Mouse (Mus musculus) forebrain, embryonic 13.5 days (tissue): Measurements from ENCODE around the gene Gpr141. TPM values are rescaled to one million over a fixed set of nuclear protein-coding genes. Genes with fewer than 3 reads are reported as not detected.

ENCODE experiments used
- ATAC-seq: fragments of 200-750 bp; cut with Nextera tagmentation; 2 replicates; pipeline ENCODE4 v1.8.0; 2017
- H3K27ac ChIP-seq: fragments of 300-500 bp; sonication (generic); 2 replicates; pipeline ENCODE4 v1.5.1; 2015; ENCODE audit warnings: inconsistent platforms, mild to moderate bottlenecking, moderate library complexity
- H3K27me3 ChIP-seq: fragments of 300-500 bp; sonication (generic); 2 replicates; pipeline ENCODE4 v1.6.1; 2015; ENCODE audit warnings: mild to moderate bottlenecking, inconsistent platforms
- H3K36me3 ChIP-seq: fragments of 300-500 bp; sonication (generic); 2 replicates; pipeline ENCODE4 v1.6.1; 2015; ENCODE audit warnings: mild to moderate bottlenecking, inconsistent platforms; ENCODE audit not compliant: poor library complexity, severe bottlenecking
- H3K4me1 ChIP-seq: fragments of 300-500 bp; sonication (generic); 2 replicates; pipeline ENCODE4 v1.6.1; 2015; ENCODE audit warnings: inconsistent platforms
- H3K4me2 ChIP-seq: fragments of 300-500 bp; sonication (generic); 2 replicates; pipeline ENCODE4 v1.6.1; 2015; ENCODE audit warnings: inconsistent platforms, mild to moderate bottlenecking, moderate library complexity
- H3K4me3 ChIP-seq: fragments of 300-500 bp; sonication (generic); 2 replicates; pipeline ENCODE4 v1.5.1; 2015; ENCODE audit warnings: mild to moderate bottlenecking, inconsistent platforms
- H3K9ac ChIP-seq: fragments of 300-500 bp; sonication (generic); 2 replicates; pipeline ENCODE4 v1.6.1; 2015; ENCODE audit warnings: mild to moderate bottlenecking, inconsistent platforms
- H3K9me3 ChIP-seq: fragments of 300-500 bp; sonication (generic); replicated peaks from 2 replicates; pipeline ENCODE4 v1.6.1; 2016; ENCODE audit warnings: inconsistent platforms
- WGBS: fragments of 180-500 bp; shearing (Covaris S2); methylation state at CpG from one replicate; pipeline ENCODE4 v1.1.7; 2015; 5-methylcytosine and 5-hydroxymethylcytosine counted together
- polyA plus RNA-seq: library from polyadenylated mRNA; unstranded; fragments of >200 nt; fragmentation: Nextera tagmentation; extraction: Ambion mirVana; gene quantifications from 2 replicates; pipeline ENCODE4 v1.2.1, GENCODE M21; 2015

The Gpr141 gene
- 0.09 TPM in 1 of 2 replicates, not detected in the other for polyA plus RNA-seq

DNA sequence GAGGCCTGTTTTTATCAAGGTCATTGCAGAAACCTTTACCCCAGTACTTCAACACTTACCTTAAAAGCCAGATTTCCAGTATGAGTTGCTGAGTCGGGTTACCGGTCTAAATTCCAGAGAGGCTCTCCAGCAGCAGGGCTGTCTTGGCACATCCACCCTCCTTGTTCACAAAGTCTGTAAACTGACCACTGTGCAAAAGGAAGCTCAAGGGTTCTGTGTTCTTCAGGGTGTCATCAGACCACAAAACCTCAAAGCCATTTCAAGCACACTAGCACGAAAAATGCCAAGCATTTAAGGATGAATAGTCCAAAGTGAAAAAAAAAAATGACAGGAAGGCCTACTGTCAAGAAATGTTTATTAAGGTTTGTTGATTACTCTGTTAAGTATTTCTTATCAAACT lies at the start of gene Gpr141:
TSS of gene Gpr141 (minus strand) at position 187 of the 400 bp plus-strand sequence.
- H3K36me3 ChIP-seq, result no peaks in the 10 kb centered on the region
- no peak within 1 kb of the TSS for H3K4me2 ChIP-seq
- no peak within 1 kb of the TSS for H3K4me3 ChIP-seq
- H3K4me1 ChIP-seq, result no peaks in the 10 kb centered on the region
- H3K9ac ChIP-seq, result no peak within 1 kb of the TSS
- WGBS, result 77% methylated on average over 3 of the region's 3 CpGs
- ATAC-seq, result no peak
- no peak within 1 kb of the TSS for H3K27ac ChIP-seq
- no peaks in the 10 kb centered on the region for H3K9me3 ChIP-seq
- H3K27me3 ChIP-seq, result no peaks in the 10 kb centered on the region

DNA sequence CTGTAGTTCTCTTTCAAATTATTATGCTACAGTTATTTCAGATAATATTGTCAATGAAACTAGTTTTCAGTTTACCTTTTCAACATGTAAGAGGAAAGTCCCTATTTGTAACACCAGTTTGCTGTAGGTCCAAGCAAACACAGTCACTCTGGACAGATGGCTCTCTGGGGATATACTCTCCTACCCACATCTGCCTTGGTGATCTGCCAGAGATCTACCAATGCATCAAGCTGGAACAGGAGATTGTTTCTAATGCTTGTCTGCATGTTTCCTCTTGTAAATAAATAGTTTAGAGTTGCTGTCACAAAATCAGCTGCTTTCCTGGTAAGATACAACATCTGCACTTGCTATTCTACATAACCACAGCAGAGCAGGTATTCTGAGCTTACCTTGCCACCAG lies 40.2 kb upstream of the Gpr141 start:
- no peaks in the 10 kb centered on the region for H3K36me3 ChIP-seq
- no peaks in the 10 kb centered on the region for H3K9me3 ChIP-seq
- H3K4me2 ChIP-seq, result no peak overlapping the region
- no peak overlapping the region for H3K4me3 ChIP-seq
- no peak for ATAC-seq
- H3K27ac ChIP-seq, result no peak overlapping the region
- no peaks in the 10 kb centered on the region for H3K4me1 ChIP-seq
- no peak overlapping the region for H3K9ac ChIP-seq
- no peaks in the 10 kb centered on the region for H3K27me3 ChIP-seq

- H3K27me3 ChIP-seq, result no peaks in the 10 kb centered on the region
- no peak overlapping the region for H3K9ac ChIP-seq
Observed at GRCm38 (mm10) chr13:19854629-19855333, 30.7 kb upstream of the Gpr141 start.

DNA sequence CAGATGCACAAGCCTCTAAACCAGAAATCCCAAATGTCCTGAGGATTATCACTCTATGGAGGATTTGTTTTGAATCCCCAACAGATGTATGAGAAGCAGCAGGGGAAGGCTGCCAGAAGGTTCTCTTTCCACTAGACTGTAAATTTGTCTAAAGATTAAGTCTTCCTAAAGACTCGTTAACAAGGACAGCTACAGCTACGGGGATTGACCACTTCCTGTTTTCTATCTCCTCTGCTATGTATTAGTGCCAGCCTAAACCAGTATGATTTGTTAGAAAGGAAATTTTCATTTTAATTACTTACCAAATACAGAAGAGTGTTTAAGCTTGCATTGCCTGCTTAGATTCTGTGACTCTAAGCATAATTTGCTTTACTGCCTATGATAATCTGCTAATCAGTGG lies 30.0 kb upstream of the Gpr141 start:
- Histone ChIP-seq H3K4me1 (no peaks in the 10 kb centered on the region), H3K36me3 (no peaks in the 10 kb centered on the region), H3K9ac (no peak overlapping the region), H3K27me3 (no peaks in the 10 kb centered on the region), H3K4me2 (no peak overlapping the region), H3K4me3 (no peak overlapping the region), H3K27ac (no peak overlapping the region), H3K9me3 (no peaks in the 10 kb centered on the region)
- 54% methylated on average over 2 of the region's 2 CpGs for WGBS
- no peak for ATAC-seq

More at GRCm38 (mm10) chr13:19854629-19855333, 30.7 kb upstream of the Gpr141 start:
- no peaks in the 10 kb centered on the region for H3K9me3 ChIP-seq
- H3K27ac ChIP-seq, result no peak overlapping the region
- no peak overlapping the region for H3K4me2 ChIP-seq
- no peaks in the 10 kb centered on the region for H3K36me3 ChIP-seq
- H3K4me3 ChIP-seq, result no peak overlapping the region
- no peak for ATAC-seq
- no peaks in the 10 kb centered on the region for H3K4me1 ChIP-seq
- WGBS, result 87% methylated on average over 9 of the region's 9 CpGs

- no peaks in the 10 kb centered on the region for H3K9me3 ChIP-seq
- no peak overlapping the region for H3K4me3 ChIP-seq
- H3K9ac ChIP-seq, result no peak overlapping the region
- no peaks in the 10 kb centered on the region for H3K27me3 ChIP-seq
- H3K27ac ChIP-seq, result no peak overlapping the region
- ATAC-seq, result no peak
- H3K36me3 ChIP-seq, result no peaks in the 10 kb centered on the region
- 88% methylated on average over 2 of the region's 2 CpGs for WGBS
- H3K4me1 ChIP-seq, result no peaks in the 10 kb centered on the region
- no peak overlapping the region for H3K4me2 ChIP-seq
Observed at GRCm38 (mm10) chr13:19843448-19843847, 19.4 kb upstream of the Gpr141 start.

- Histone ChIP-seq H3K4me3 (no peak overlapping the region), H3K4me2 (no peak overlapping the region), H3K27ac (no peak overlapping the region), H3K9ac (no peak overlapping the region), H3K4me1 (no peaks in the 10 kb centered on the region), H3K27me3 (no peaks in the 10 kb centered on the region), H3K9me3 (no peaks in the 10 kb centered on the region), H3K36me3 (no peaks in the 10 kb centered on the region)
- no peak for ATAC-seq
- WGBS, result 78% methylated on average over 3 of the region's 3 CpGs
Observed at GRCm38 (mm10) chr13:19842707-19843106, 18.6 kb upstream of the Gpr141 start.

DNA sequence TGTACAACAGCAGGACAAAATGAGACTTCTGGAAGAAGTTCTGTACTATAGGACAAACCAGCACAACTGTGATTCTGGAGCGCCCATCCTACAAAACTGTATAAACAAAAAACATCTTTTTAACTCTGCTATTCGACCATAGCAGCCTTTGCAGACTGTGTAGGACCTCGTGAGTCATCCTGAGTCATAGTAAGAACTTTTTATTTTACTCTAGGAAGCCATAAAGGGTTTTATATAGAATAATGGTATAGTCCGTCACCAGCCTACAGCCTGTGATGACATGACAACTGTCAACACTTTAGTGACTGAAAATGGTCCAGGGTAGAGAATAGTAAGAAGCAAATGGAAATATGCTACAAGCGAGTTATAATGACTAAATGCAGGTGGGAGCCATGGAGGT lies 17.6 kb upstream of the Gpr141 start:
- no peak overlapping the region for H3K4me3 ChIP-seq
- no peaks in the 10 kb centered on the region for H3K36me3 ChIP-seq
- 77% methylated on average over 5 of the region's 5 CpGs for WGBS
- no peaks in the 10 kb centered on the region for H3K27me3 ChIP-seq
- no peaks in the 10 kb centered on the region for H3K9me3 ChIP-seq
- no peak overlapping the region for H3K27ac ChIP-seq
- H3K9ac ChIP-seq, result no peak overlapping the region
- no peak for ATAC-seq
- H3K4me1 ChIP-seq, result no peaks in the 10 kb centered on the region
- no peak overlapping the region for H3K4me2 ChIP-seq

DNA sequence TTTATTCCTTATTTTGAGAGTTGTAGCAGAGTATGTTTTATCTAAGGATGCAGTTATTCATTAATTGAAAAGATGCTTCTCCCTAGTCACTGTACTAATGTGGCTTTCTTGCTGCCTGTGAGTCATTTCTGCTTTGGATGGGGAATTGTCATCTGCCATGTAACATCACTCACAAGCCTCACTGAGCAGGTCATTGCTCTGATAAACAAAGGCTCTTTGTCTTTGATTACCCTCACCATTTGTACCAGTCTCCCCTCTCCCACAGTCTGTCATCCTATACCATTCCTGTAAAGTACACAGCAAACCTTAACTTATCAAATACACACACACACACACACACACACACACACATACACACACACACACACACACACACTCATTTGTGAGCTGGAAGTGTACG lies 16.1 kb upstream of the Gpr141 start:
- Histone ChIP-seq H3K4me3 (no peak overlapping the region), H3K9me3 (no peaks in the 10 kb centered on the region), H3K9ac (no peak overlapping the region), H3K4me1 (no peaks in the 10 kb centered on the region), H3K36me3 (no peaks in the 10 kb centered on the region), H3K27ac (no peak overlapping the region), H3K27me3 (no peaks in the 10 kb centered on the region), H3K4me2 (no peak overlapping the region)
- ATAC-seq, result no peak
- WGBS, result 95% methylated on average over 1 of the region's 1 CpGs

DNA sequence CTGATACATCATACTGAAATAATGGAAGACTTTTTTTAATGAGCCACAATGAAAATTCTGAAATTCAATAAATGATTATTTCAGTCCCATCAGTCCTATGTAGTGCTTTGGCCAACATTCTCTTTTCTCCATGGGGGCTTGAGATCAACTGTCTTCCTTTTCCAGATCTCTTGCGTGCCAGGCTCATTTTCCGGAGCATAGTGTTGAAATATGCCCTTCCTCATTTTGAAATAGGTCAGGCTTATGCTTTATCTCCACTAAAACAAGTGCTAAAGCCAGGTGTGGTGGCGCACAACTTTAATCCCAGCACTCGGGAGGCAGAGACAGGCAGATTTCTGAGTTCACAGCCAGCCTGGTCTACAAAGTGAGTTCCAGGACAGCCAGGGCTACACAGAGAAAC lies 6.5 kb upstream of the Gpr141 start:
- H3K4me3 ChIP-seq, result no peak overlapping the region
- 94% methylated on average over 4 of the region's 4 CpGs for WGBS
- no peak for ATAC-seq

GRCm38 (mm10) chr13:19828095-19828494 lies 4.0 kb upstream of the Gpr141 start:
- Histone ChIP-seq H3K9me3 (no peaks in the 10 kb centered on the region), H3K36me3 (no peaks in the 10 kb centered on the region), H3K4me2 (no peak overlapping the region), H3K4me3 (no peak overlapping the region), H3K9ac (no peak overlapping the region), H3K27ac (no peak overlapping the region), H3K27me3 (no peaks in the 10 kb centered on the region), H3K4me1 (no peaks in the 10 kb centered on the region)
- 82% methylated on average over 2 of the region's 2 CpGs for WGBS
- no peak for ATAC-seq

More for the DNA sequence above, 6.5 kb upstream of the Gpr141 start:
- Histone ChIP-seq H3K36me3 (no peaks in the 10 kb centered on the region), H3K4me1 (no peaks in the 10 kb centered on the region), H3K4me2 (no peak overlapping the region), H3K27ac (no peak overlapping the region), H3K9me3 (no peaks in the 10 kb centered on the region), H3K9ac (no peak overlapping the region), H3K27me3 (no peaks in the 10 kb centered on the region)

- Histone ChIP-seq H3K27ac (no peak overlapping the region), H3K36me3 (no peaks in the 10 kb centered on the region), H3K4me2 (no peak overlapping the region), H3K4me3 (no peak overlapping the region), H3K9ac (no peak overlapping the region), H3K4me1 (no peaks in the 10 kb centered on the region), H3K9me3 (no peaks in the 10 kb centered on the region), H3K27me3 (no peaks in the 10 kb centered on the region)
- no peak for ATAC-seq
Observed at GRCm38 (mm10) chr13:19821639-19822038, 2.4 kb downstream of the Gpr141 start.

DNA sequence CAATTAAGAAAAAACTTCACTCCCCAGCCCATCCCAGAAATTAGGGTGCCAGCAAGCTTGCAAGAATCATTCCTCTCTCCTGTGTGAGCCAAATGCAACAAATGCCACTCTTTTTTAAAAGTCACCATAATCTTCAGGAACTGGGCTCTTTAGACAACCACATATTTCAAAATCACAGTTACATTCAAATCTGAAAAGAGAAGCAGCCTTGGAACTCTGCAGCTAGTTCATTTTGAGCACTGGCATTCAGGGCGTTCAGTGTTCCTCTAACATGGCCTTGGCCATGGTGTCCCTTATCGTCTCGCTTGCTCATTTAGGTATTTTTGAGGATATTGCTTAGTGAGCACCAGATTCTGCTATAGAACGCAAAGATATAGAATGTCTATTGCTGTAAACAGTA lies 4.1 kb downstream of the Gpr141 start:
- no peak for ATAC-seq

DNA sequence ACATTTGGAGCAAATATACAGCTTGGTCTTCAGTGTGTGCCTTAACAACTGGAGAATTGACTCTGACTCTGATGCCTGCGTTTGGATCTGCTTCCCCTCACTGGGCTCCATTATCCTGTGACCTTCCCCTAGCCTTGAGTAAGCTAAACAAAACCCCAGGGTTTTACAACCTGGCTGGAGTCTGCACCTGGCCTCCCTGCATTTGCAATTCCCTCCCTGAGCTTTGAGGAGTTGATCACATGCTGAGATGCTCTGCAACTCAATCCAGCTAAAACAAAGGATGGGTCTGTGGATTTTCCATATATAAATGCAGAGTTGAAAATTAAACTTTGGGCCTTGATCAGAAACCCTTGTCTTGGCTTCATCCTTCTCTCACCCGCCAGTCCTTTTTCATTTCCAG lies 4.8 kb downstream of the Gpr141 start:
- Histone ChIP-seq H3K4me2 (no peak overlapping the region), H3K4me3 (no peak overlapping the region), H3K27me3 (no peaks in the 10 kb centered on the region), H3K27ac (no peak overlapping the region), H3K9ac (no peak overlapping the region), H3K36me3 (no peaks in the 10 kb centered on the region), H3K9me3 (no peaks in the 10 kb centered on the region), H3K4me1 (no peaks in the 10 kb centered on the region)
- 45% methylated on average over 2 of the region's 2 CpGs for WGBS
- ATAC-seq, result no peak

More for the DNA sequence above, 4.1 kb downstream of the Gpr141 start:
- no peak overlapping the region for H3K27ac ChIP-seq
- no peak overlapping the region for H3K4me2 ChIP-seq
- WGBS, result 93% methylated on average over 4 of the region's 4 CpGs
- H3K9me3 ChIP-seq, result no peaks in the 10 kb centered on the region
- H3K36me3 ChIP-seq, result no peaks in the 10 kb centered on the region
- no peaks in the 10 kb centered on the region for H3K27me3 ChIP-seq
- H3K4me1 ChIP-seq, result no peaks in the 10 kb centered on the region
- no peak overlapping the region for H3K4me3 ChIP-seq
- no peak overlapping the region for H3K9ac ChIP-seq
